Mouse (Mus musculus): ENCODE results near the gene Hs6st3. TPM values are rescaled to one million over a fixed set of nuclear protein-coding genes. Genes with fewer than 3 reads are reported as not detected.

Gene Hs6st3
- under 1 TPM in 1 of 2 experiments, not detected in 1; 0.16 TPM for total RNA-seq (2021)

DNA sequence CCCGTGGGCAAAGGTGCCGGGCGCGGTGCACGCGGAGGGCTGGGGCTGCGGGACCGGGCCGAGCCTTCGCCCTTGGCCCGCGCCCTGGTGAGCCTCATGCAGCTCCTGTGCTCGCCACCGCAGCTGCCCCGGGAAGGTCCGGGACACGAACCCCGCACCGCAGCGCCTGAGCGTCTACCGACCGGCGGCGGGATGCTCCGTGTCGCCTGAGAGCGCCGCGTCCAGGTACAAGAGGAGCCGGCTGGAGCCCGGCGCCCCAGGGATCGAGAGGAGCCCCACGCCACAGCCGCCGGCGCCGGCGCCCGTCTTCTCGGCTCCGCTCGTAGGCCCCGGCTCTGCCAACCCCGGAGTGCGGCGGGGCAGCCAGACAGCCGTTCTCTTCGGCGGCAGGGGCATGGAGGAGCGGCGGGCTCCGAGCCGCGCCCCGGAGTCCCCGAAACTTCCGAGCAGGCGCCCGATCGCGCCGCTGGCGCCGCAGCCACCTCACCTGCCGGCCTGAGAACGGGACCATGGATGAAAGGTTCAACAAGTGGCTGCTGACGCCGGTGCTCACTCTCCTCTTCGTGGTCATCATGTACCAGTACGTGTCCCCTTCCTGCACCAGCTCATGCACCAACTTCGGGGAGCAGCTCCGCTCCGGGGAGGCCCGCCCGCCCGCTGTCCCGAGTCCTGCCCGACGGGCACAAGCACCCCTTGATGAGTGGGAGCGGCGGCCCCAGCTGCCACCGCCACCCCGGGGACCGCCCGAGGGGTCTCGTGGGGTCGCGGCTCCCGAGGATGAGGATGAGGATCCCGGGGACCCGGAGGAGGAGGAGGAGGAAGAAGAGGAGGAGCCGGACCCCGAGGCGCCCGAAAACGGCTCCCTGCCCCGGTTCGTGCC, at the start of gene Hs6st3:
Gene Hs6st3, plus strand, starts transcription at position 436 of the 880 bp plus-strand sequence.
- peak; percentile 6 for DNase-seq

DNA sequence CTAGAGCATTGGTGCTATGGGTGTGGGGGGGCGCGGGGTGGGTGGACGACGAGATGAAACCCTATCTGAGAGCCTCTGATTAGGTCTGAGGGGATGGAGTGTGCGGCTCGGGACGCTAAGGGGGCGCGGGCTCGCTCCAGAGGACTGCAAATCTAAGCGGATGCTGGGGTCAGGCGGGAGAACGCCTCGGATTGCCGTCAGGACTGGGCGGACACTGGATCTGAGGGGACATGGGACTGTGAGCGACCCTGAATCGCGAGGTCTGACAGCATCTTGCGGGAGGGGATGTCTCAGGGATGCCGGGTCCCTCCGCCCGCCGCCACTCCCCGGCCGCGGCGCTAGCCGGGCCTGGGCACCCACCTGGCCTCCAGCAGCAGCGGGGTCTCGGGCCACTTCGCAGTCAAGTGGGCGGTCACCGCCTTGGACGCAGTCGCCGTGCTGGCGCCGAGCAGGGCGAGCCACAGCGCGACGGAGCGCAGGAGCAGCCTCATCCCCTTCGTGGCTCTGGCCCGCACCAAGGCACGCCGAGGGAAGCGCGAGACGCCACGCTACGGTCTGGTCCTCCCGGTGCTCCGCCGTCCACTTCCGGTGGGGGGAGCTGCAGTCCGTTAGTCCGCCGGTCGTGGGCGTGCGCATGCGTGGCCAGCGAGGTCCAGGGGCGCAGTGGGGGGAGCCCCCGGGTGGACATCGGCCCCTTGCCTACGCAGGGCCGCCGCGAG, 39.1 kb upstream of the Hs6st3 start, which contains the start of gene Uggt2:
Gene Uggt2, minus strand, starts transcription at position 580 of the 719 bp plus-strand sequence.
- DNase-seq = peak; percentile 84

DNA sequence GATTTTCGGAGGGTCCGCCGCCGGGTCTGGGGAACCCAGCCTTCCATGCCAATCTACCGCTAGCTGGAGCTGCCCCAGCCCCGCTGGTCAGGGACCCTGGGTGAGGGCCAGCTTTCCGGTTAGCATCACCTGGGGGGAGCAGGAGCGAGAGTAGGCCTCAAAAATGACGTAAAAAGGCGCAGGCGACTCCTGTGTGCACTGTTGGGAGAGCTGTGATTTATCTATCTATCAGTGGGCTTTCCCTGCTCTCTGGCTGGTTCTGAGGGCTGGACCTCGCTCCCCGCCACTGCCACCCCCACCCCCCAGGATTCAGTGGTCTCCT, 38.6 kb upstream of the Hs6st3 start:
- no peak for DNase-seq

DNA sequence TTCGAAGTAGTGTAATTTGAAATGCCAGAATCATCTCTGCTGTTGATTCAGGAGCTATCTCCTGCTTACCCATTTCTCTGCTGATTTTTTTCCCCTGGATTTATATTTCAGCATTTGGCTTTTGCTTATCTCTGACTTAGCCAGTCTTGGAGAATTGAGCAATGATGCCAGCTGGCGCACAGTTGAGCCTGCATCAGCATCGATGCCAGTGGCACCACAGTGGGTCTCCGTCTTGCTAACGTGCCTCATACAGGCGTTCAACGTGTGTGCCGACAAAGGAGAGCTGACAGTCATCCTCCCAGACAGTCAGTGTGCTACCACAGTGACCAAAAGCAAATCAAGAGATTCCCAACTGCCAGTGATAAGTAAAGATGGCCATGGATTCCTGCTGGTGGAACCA, 30.6 kb upstream of the Hs6st3 start:
- DNase-seq = no peak

DNA sequence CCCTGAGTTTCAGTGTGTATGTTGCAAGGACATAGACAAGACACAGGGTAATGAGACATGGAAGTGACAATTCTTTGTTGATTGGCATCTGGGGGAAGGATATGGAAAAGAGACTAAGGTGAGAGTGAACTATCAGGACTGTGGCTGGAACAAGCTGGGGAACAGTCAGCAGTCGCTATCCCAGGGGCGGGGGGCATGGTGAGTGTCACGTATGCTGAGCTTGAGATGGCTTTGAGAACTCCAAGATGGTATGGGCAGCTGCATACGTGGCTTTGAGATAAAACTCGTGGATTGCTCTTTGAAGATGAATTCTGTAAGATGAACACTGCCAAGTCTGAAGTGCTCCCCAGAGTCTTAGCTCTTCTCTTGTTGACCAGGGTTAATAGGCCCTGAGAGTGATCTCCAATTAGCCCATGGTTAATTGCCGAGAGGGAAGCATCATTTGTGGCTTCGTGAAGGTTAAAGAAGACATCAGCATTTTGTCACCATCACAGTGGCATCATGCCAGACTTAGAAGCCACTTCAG, 29.3 kb upstream of the Hs6st3 start:
- DNase-seq = no peak

DNA sequence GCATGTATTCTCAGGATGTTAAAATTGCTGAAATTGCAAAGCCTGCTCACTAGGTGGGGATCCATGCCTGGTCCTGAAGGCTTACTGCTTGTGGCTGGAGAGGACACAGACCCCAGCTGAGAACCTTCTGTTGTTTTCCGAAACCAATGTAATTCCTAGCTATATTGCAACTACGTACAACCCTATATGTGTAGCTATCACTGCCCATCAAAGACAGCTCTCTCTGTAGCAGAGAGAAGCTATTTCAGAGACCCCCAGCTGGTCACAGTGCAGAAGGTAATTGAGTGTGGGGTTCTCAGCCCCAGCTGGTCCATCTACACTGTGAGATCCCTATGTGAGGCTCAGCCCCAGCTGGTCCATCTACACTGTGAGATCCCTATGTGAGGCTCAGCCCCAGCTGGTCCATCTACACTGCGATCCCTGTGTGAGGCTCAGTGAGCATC, 28.3 kb upstream of the Hs6st3 start:
- no peak for DNase-seq

DNA sequence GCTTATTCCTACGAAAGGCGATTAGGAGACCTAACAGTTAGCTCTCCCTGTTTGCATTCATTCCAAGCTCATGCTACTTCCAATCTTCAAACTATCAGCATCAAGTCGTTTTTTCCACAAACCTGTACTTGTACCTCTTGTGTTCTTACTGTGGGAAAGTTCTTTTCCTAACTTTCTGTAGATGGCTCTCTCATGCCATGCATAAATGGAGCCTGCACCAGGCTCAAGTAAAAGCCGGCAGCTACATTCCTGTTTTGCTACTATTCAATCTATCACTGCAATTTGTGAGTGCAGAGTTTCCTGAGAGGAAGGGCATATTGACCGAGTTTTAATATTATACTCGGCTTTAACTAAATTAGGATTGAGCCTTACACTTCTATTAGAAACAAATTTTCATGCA, 25.6 kb upstream of the Hs6st3 start:
- DNase-seq = no peak

DNA sequence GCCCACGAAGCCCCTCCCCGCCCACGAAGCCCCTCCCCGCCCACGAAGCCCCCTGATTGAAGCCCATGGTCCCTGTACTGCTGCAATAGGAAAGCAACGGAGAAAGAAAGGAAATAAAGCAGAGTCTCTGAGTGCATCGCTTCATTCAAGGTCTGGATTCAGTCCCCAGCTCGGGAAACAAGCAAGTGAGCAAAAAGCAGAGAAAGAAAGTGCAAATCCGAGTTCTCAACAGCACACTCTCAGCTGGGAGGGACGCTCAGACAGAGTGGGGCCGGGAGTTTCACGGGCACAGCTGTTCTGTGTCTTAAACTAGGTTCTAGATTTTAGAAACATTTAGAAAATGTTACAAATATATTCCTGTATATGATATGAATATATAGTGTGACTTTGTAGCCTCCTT, 14.6 kb upstream of the Hs6st3 start:
- no peak for DNase-seq

DNA sequence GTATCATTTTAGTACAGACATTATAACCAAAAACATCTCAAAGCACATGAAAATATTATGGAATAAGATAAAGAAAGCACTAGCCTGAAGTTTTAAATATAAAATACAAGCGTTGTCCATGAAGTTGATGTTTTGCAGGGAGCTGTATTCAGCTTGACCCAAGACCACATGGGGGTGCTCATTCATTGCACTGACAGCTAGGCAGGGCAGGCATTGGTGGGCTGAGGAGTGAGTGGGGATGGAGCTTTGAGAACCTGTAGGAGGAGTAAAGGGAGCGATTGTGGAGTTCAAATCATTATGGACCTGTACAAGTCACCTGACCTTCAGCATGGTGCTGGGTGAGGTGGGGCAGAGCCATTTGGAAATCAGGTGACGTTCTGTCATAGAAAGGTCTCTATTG, 14.1 kb upstream of the Hs6st3 start:
- DNase-seq = peak; percentile 37

DNA sequence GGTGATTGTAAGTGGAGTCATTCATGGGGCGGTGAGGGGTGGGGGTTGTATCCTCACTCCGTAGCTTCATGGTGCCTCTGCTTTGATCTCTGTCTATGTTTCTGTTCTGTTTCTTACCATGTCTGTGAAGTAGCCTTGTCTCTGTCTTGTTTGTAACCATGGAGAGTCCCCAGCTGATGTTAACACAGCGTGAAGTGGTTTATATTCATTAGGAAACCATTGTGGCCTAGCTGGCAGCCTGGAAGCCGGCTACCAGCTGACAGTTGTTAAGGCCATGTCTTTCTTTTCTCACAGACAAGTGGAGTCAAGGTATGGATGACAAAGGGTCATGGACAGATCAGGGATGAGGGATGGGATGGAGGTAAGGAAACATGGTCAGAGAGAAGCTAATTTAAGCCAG, 12.3 kb upstream of the Hs6st3 start:
- no peak for DNase-seq

DNA sequence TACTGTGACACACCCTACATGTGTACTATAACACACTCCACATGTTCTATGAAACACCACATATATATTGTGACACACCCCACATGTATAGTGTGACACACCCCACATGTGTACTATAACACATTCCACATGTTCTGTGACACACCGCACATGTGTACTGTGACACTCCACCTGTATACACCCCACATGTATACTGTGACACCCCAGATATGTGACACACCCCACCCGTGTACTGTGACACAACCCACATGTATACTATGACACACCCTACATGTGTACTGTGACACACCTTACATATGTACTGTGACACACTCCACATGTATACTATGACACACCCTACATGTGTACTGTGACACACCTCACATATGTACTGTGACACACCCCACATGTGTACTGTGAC, 10.8 kb upstream of the Hs6st3 start:
- no peak for DNase-seq

DNA sequence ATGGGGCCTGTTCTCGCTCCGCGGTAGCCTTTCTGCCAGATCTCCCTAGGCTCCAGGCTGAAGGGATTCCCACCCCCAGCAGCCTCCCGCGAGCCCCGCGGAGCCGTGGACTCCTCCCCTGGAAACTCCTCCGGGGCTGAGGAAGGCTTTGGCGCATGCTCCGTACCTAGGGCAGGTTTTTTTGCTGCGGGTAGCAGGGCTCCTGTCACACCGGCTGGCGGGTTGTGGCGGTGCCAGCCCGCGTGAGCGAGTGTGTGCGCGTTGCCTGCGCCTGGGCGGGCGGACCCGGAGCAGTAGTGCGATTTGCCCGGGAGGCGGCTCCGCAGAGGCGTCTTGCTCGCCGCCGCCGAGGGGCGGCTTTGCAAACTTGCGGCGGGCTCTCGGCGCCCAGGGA, 632 bp upstream of the Hs6st3 start:
- peak; percentile 49 for DNase-seq

DNA sequence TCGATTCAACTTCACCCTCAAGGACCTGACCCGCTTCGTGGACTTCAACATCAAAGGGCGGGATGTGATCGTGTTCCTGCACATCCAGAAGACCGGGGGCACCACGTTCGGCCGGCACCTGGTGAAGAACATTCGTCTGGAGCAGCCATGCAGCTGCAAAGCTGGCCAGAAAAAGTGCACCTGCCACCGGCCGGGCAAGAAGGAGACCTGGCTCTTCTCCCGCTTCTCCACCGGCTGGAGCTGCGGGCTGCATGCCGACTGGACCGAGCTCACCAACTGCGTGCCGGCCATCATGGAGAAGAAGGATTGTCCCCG, 602 bp downstream of the Hs6st3 start:
- DNase-seq = peak; percentile 6

DNA sequence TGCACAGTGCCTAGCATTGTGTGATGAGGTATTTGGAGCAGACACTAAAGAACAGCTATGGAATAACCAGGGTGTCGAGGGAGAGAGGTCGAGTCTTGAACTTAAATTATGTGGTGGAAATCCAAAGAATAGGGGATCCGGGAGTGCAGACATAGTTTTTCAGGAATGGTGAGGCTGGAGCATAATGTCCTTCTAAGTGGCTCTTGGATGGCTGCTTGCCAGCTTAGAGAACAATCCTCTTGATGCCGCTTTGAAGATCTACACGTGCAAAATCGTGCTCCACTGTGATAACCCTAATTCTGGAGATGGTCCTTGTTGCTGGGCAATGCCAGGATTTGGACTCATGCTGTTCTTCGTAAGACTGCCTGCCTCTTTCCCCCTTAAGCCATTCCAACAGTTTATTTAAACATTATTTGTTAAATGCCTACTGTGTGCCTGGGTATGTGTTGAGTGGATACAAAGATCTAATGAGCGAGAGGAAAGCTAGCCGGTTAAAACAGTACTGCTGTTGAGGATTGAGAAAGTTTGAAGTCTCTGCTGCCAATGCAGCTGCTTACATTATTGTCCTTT, 1.3 kb downstream of the Hs6st3 start:
- DNase-seq = no peak

DNA sequence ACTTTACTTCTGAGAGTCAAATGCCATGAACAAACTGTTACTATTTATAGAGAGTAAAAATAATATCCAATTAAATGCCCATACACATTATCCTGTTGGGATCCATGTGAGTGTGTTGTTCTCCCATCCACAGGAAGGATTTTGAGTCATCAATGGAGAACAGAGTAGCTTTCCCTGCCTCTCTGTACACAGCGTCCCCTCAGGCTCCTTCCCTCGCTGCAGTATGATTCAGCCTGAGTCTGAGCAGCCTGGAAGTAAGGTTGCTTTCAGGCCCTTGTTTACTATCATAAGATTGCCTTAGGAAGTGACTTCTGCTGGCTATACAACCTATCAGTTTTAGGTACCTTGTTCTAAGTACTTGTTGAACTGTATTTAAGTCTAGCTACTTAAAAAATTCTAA, 14.9 kb downstream of the Hs6st3 start:
- DNase-seq = no peak

DNA sequence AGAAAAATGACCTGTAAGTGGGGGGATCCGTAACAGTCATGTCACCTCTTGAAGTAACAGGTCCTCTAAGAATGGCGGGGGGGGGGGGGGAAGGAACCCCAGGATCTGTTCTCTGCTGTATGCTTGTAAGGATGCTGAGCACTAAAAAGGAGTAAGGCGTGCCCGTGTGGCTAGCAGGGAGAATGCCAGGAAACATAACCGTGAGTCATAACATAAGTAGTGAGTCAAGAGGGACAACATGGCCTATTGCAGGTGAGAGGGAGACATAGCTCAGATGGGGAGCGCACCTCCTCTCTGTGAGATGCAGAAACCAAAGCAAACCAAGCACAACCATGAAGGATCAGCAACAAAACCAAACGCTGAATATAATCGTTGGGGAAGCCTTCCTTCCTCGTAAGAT, 55.8 kb downstream of the Hs6st3 start:
- DNase-seq = no peak

DNA sequence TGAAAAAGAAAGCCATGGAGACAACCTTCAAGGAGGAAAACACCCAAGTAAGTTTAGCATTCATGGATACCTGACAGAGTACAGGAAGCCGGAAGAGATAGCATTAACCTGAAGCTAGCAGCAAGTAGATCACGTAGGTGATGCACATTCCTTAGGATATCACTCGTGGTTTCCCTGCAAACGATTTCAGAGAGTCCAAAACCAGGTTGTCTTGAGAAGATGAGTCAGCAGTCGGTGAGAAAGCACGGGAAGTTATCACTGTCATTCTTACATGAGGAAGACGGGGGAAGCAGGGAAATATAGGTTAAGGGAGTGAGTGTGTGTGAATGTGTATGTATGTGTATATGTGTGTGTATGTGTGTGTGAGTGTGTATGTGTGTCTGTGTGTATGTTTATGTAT, 65.4 kb downstream of the Hs6st3 start:
- DNase-seq = no peak

DNA sequence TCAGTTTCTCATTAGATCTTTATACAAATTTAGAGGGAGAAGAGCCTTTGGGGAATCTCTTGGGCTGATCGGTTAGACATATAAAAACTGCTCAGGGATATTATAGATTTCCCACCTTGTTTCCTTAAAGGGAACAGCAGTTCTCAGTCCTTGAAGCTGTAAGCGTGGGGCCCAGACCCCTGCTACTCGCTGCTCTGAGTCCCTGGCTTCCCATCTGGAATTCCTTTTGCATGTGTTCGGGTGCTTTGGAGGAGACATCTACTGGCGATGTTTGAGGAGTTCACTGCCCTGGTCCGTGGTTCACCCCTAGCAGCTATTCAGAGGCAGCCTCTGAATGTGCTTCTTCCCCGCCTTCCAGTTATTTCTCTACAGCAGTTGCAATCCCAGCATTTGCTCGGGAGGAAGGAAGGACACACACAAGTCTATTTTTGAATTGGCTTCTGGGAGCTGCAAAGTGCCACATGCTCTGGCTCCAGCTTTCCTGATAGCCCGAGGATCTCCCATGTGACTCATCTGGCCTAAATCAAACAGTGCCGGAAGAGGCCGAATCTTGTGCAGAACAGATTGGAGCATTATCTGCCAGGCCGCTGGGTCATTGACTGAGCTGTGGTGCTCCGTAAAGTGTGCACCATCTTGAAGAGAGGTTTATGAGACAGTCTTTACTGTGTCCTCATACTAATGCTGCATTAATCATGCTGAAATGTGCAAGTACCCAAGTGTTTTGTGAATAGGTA, 77.6 kb downstream of the Hs6st3 start:
- peak; percentile 24 for DNase-seq

DNA sequence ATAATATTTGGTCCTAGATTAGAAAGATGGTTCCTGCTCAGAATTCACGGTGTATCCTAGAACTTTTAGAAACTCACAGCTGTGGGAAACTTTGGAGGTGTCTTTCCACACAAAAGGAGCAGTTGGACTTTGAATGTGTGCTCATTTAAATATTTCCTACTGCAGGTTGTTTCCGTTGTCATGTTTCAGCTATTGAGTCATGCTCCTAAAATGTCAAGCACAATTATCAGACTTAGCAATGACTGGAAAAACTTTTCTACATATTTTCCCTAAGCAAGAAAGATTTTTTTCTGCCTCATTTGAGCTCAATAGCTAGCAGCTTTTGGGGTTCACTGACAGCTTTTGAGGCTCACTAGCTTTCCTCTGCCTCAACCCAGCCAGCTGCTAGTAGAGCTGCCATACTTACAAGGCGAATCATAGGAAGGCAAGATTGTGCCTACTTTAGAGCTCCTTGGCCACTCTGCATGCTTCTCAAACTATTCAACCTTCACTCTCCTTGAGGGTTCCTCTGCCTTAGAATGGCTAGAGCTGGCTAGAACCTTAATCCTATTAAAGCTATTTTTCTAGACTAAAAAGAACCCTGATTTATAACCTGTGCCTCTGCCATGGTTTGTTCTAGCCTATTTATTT, 89.7 kb downstream of the Hs6st3 start:
- DNase-seq = no peak

DNA sequence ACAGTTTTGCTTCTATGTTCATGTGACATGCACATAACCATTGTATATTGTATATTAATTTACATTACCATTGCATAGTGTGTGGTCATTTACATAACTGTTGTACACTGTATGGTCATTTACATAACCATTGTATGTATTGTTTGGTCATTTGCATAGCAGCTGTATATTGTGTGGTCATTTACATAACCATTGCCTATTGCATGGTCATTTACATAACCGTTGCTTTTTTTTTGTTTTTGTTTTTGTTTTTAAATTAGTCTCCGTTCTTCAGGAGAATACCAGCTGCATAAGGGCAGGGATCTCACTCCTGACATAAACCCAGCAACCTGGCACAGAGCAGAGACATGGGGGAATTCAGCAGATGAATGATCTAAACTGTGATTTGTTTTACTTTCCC, 95.5 kb downstream of the Hs6st3 start:
- no peak for DNase-seq

DNA sequence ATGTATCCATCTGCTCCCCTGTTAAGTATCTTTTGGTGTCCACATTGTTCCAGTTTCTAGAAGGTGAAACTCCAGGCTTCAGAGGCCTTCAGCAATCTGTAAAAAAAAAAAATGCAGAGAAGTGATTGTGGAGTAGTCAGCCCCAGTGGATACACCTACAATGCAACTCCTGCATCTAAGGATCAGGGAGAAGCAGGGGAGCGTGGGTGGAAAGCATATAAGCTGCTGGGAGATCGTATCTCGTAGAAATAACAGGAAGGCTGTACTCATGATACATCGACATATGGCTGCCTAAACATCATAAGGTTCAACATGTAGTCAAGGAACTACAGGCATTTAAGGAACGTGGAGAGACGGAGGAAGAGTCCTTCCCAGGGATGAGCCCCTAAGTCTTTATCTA, 109.0 kb downstream of the Hs6st3 start:
- DNase-seq = no peak

DNA sequence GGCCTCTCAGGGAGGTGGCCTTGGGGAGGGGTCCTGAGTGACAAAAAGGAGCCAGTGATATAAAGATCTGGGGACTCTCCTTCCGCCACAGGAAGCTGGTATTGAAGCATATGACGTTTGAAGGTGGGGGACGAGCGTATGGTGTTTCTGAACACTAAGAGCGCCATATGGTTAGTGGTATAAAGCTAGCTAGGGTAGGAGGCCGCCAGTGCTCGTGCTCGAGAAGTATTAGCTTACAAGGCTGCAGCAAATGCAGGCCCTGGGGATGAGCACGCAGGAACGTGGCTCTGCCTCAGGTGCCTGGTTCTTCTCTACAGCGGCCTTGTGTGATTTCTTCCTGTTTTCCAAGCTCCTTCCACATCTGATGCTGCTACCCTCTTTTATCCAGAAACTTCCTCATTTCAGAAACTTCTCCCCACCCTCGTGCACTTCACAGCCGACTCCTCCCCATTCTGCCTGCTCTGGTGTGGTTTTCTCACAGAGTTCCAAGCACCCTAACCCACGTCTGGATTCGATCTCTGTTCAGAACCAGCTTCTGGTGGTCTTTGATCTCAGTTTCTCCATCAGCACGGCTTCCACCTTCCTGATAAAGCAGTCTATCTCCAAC, 110.0 kb downstream of the Hs6st3 start:
- DNase-seq = no peak

All from heart, postnatal 4 days (tissue).